Mouse (Mus musculus) left cerebral cortex, adult 9 months (tissue): Measurements from ENCODE around the gene E2f2.

Source experiments
- DNase-seq, 2 experiments: peaks; one replicate each; pipeline ENCODE4 v3.0.0; 2022; ENCODE audit warnings: low spot score in 2 of 2

E2f2 gene

GRCm38 (mm10) chr4:136240955-136241354 lies 68.8 kb downstream of the E2f2 start:
- DNase-seq, result no peak

GRCm38 (mm10) chr4:136242065-136242703 lies 70.0 kb downstream of the E2f2 start:
- no peak for DNase-seq

- DNase-seq, result no peak
Measured at GRCm38 (mm10) chr4:136242728-136243127, 70.5 kb downstream of the E2f2 start.

GRCm38 (mm10) chr4:136244208-136244607 lies 72.0 kb downstream of the E2f2 start:
- DNase-seq, result no peak
